Mouse (Mus musculus) kidney, adult 2 months (tissue): Measurements from ENCODE around the gene App. TPM values are rescaled to one million over a fixed set of nuclear protein-coding genes. Genes with fewer than 3 reads are reported as not detected.

Experiments used
- DNase-seq: peaks from one replicate; pipeline ENCODE4 v3.0.0; 2021
- H3K27ac ChIP-seq: fragments of 200-500 bp; 2 replicates; pipeline ENCODE4 v1.5.1; 2012; ENCODE audit warnings: low read depth, low read length, control low read depth, inconsistent platforms; ENCODE audit not compliant: insufficient read depth
- H3K27me3 ChIP-seq: fragments of 200-500 bp; replicated peaks from 2 replicates; pipeline ENCODE4 v1.6.1; 2012; ENCODE audit warnings: mild to moderate bottlenecking, moderate library complexity, low read length, inconsistent platforms; ENCODE audit not compliant: control insufficient read depth, insufficient read depth
- H3K36me3 ChIP-seq: fragments of 200-500 bp; 2 replicates; pipeline ENCODE4 v1.6.1; 2012; ENCODE audit warnings: mild to moderate bottlenecking, moderate library complexity, low read length, inconsistent platforms; ENCODE audit not compliant: control insufficient read depth, insufficient read depth
- H3K4me1 ChIP-seq: fragments of 200-500 bp; 2 replicates; pipeline ENCODE4 v1.6.1; 2011; ENCODE audit warnings: low read length; ENCODE audit not compliant: control insufficient read depth, insufficient read depth
- H3K4me3 ChIP-seq: fragments of 200-500 bp; 2 replicates; pipeline ENCODE4 v1.5.1; 2011; ENCODE audit warnings: mild to moderate bottlenecking, low read depth, low read length, control low read depth; ENCODE audit not compliant: insufficient read depth
- CTCF ChIP-seq: fragments of 200-500 bp; conservative IDR thresholded peaks from 2 replicates; pipeline ENCODE4 v1.5.1; 2011; ENCODE audit warnings: low read depth, mild to moderate bottlenecking, control low read depth, low read length, moderate library complexity, mixed read lengths; ENCODE audit not compliant: insufficient read depth, insufficient read length
- POLR2A ChIP-seq: fragments of 200-500 bp; IDR thresholded peaks from one replicate; pipeline ENCODE4 v1.6.1; 2011; ENCODE audit warnings: low read depth, low read length, control low read depth
- WGBS: fragments of 180-500 bp; shearing (Covaris S2); methylation state at CpG from one replicate; pipeline ENCODE4 v1.1.7; 2018; 5-methylcytosine and 5-hydroxymethylcytosine counted together
- polyA plus RNA-seq: library from polyadenylated mRNA; depleted of rRNA; stranded (reverse); fragments of >200 nt; gene quantifications from 2 replicates; pipeline ENCODE4 v1.2.3, GENCODE M21; 2012

App gene
- polyA plus RNA-seq, 1 experiment, result 587 TPM

GRCm38 (mm10) chr16:85143188-85143587 lies 30.4 kb downstream of the App start:
- Histone ChIP-seq H3K4me1 (peaks cover 33% of the 10 kb centered on the region), H3K4me3 (no peak overlapping the region), H3K27ac (no peak overlapping the region), H3K36me3 (no peaks in the 10 kb centered on the region), H3K27me3 (no peaks in the 10 kb centered on the region)
- 30% methylated on average over 3 of the region's 3 CpGs for WGBS
- TF ChIP-seq CTCF, result no peak
- no peak for TF ChIP-seq POLR2A
- DNase-seq, result no peak

GRCm38 (mm10) chr16:85141404-85141803 lies 32.2 kb downstream of the App start:
- Histone ChIP-seq H3K27ac (no peak overlapping the region), H3K27me3 (no peaks in the 10 kb centered on the region), H3K36me3 (no peaks in the 10 kb centered on the region), H3K4me1 (peaks cover 28% of the 10 kb centered on the region), H3K4me3 (no peak overlapping the region)
- WGBS, result 67% methylated on average over 4 of the region's 4 CpGs
- DNase-seq, result no peak
- TF ChIP-seq CTCF (no peak), POLR2A (no peak)

DNA sequence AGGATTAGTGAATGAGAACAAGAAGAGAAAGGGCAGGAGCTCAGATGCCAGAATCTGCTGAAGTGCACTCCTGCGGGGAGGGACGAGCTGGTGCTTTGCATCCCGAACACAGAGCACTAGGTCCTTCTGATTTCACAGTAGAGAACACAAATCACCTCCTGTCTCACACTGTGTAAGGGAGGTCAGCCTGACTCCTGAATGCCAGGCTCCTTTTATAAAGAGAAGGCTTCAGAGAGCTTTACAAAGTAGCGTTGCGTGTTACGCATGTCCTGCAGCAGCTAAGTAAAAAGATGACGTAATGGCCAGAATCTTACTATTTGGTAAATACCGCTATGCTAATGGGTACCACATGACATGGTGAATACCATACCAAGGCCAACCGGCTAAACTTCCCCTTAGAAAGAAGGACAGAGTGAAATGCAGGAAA lies 34.4 kb downstream of the App start:
- DNase-seq, result no peak
- H3K4me1 ChIP-seq, result peaks cover 15% of the 10 kb centered on the region
- no peaks in the 10 kb centered on the region for H3K27me3 ChIP-seq
- H3K4me3 ChIP-seq, result no peak overlapping the region
- H3K27ac ChIP-seq, result peak overlapping the region; percentile 9
- WGBS, result 53% methylated on average over 9 of the region's 9 CpGs
- TF ChIP-seq POLR2A (no peak), CTCF (no peak)
- H3K36me3 ChIP-seq, result no peaks in the 10 kb centered on the region

GRCm38 (mm10) chr16:85137348-85137747 lies 36.2 kb downstream of the App start:
- no peaks in the 10 kb centered on the region for H3K27me3 ChIP-seq
- H3K36me3 ChIP-seq, result no peaks in the 10 kb centered on the region
- WGBS, result 59% methylated on average over 11 of the region's 11 CpGs
- DNase-seq, result no peak
- no peak overlapping the region for H3K27ac ChIP-seq
- no peak overlapping the region for H3K4me3 ChIP-seq
- peaks cover 21% of the 10 kb centered on the region for H3K4me1 ChIP-seq
- TF ChIP-seq POLR2A (no peak), CTCF (no peak)

DNA sequence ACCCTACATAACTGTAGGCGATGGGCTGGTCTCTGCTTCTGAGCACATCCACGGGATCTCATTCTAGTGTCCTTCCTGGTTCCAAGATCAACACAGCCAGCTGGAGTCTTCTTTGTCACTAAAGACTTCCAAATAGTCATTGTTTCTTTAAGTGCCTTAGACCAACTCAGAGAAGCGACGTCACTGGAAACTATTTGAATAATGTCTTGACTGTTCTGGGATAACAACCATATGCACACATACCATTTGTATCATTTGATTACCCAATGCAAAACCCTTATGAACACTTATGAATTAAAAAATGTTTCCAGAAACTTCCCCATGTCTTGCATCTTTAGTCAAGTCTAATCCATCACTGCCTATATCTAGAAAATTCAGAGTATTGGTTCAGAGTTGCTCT lies 37.5 kb downstream of the App start:
- no peak for DNase-seq
- WGBS, result 77% methylated on average over 4 of the region's 4 CpGs
- TF ChIP-seq CTCF (no peak), POLR2A (no peak)
- H3K4me3 ChIP-seq, result no peak overlapping the region
- H3K36me3 ChIP-seq, result no peaks in the 10 kb centered on the region
- H3K27me3 ChIP-seq, result no peaks in the 10 kb centered on the region
- peaks cover 21% of the 10 kb centered on the region for H3K4me1 ChIP-seq
- no peak overlapping the region for H3K27ac ChIP-seq

DNA sequence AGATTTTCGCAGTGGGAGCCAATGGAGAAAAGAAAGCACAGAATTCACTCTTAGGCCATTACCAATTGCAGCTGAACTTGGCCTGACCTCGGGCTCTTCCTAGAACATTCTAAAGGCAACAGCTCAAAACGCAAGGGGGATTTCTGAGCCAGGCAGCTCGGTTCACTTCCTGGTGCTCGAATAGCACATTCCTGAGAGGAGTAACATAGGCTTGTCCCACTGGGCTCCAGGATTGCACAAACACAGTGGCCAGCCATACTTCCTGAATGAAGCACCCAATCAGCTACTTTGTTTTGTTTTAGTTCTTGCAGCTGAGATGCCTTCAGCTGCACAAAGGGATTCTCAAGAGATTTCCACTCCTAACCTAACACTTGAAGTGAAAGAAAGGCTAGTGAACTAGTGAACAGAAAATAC lies 40.1 kb downstream of the App start:
- DNase-seq, result peak; percentile 87
- no peak for TF ChIP-seq POLR2A
- TF ChIP-seq CTCF, result no peak
- Histone ChIP-seq H3K36me3 (no peaks in the 10 kb centered on the region), H3K27me3 (no peaks in the 10 kb centered on the region), H3K27ac (peak overlapping the region; percentile 85), H3K4me3 (peak overlapping the region; percentile 29), H3K4me1 (peaks cover 20% of the 10 kb centered on the region)
- WGBS, result 14% methylated on average over 5 of the region's 5 CpGs

GRCm38 (mm10) chr16:85133057-85133456 lies 40.5 kb downstream of the App start:
- Histone ChIP-seq H3K27ac (peak overlapping the region; percentile 85), H3K27me3 (no peaks in the 10 kb centered on the region), H3K36me3 (no peaks in the 10 kb centered on the region), H3K4me1 (peaks cover 23% of the 10 kb centered on the region), H3K4me3 (no peak overlapping the region)
- WGBS, result 58% methylated on average over 8 of the region's 8 CpGs
- TF ChIP-seq POLR2A (no peak), CTCF (no peak)
- DNase-seq, result no peak
